Mouse (Mus musculus) ovary, postnatal 36 days (tissue): ENCODE measurements around the gene D10Wsu102e.
"Not testable (repeated sequence)": the region's sequence is repeated elsewhere in the genome, so short reads cannot be mapped to it uniquely, and the experiment has no call there.

Source experiments
- DNase-seq: peaks from one replicate; pipeline ENCODE4 v3.0.0; 2022; ENCODE audit warnings: low spot score, mixed read lengths

The D10Wsu102e gene

DNA sequence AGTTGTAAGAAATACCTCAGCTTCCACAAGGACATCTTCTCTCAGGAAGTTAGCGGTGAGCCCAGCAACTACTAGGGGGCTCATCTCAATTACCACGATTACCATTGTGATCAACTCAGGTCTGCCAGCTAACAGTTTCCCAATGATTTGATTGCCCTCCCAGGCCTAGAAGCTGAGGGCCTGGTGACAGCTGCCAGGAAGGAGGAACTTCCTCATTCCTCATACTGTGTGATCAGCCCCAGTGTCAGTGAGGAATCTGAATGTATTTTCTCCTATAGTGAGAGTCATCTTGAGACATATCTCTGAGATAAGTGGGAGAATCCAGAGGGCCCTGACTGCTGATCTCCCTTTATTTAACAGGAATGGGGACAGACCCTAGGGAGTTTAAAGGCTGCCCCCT is 37.3 kb downstream of the D10Wsu102e start:
- no peak for DNase-seq

DNA sequence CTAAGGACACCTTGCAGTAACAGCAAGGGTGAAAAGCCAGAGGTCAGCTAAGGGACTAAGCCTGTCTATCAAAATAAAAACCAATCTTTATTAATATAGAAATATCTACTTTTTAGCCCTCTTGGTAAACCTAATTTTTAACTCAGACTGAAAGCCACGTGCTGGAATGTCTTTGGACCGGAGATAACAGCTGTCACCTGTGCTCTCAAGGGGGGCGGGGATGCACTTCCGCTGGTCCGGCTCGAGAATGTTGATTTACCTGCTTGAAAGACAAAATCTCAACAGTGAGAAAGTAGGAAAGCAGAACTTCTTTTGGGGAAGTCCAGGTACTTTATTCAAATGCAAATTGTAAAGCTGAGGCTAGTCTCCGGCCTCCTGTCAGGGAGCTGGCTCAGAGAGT is 40.9 kb downstream of the D10Wsu102e start:
- DNase-seq = not testable (repeated sequence)

DNA sequence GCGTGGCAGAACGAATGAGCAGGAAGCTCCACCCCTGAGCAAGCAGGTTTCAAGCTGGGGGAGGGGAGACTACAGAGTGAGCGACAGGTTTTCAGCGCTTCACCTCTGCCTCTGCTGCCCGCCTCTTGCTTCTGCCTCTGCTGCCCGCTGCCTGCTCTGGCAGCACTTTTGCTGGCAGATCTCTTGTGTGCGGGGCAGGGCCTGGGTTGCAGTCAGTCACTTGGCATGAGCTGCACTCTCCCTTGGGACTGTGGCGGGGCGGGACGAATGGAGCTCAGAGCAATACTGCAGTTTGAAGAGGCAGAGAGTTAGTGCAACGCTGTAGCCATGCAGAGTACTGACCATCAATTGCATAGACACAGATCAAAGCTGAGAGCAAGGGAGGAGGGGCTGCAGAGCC is 45.0 kb downstream of the D10Wsu102e start:
- DNase-seq = peak; percentile 7

DNA sequence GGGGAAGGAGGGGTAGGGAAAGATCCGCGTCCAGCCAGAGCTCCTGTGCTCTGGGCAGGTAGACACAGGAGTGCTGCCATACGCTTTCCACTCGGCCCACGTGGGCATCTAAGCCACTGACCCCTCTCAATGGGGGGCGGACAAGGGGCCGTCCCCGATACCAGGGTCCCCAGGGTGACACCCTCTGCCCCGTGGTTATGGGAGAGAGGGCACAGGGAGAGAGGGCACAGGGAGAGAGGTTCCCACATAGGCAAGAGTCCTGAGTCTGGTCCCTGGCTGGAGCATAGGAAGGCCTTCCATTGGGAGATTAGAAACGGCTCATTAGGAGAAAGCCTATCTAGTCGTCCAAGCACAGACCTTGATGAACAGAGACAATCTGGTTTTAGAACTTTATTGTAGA is 45.7 kb downstream of the D10Wsu102e start:
- DNase-seq = no peak

DNA sequence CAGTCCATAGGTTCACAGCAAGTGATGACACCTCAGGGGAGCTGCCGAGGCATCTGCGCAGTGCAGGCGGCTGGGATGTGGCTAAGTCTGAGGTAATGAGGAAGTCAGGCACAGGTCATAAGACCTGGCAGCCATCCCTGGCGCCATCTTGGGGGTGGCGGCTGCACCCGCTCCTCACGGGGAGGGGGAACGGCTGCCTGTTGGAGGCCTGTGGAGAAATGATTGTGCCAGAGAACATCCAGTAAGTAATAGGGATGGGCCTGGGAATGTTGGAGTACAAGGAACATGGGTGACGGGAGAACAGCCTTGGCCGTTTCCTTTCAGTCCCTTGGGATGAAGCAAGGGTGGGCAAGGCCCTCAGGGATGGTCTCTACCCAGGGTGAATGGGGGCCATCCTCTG is 47.1 kb downstream of the D10Wsu102e start:
- DNase-seq = no peak

- not testable (repeated sequence) for DNase-seq
Measured at GRCm38 (mm10) chr10:83418466-83418865, 58.4 kb downstream of the D10Wsu102e start.

DNA sequence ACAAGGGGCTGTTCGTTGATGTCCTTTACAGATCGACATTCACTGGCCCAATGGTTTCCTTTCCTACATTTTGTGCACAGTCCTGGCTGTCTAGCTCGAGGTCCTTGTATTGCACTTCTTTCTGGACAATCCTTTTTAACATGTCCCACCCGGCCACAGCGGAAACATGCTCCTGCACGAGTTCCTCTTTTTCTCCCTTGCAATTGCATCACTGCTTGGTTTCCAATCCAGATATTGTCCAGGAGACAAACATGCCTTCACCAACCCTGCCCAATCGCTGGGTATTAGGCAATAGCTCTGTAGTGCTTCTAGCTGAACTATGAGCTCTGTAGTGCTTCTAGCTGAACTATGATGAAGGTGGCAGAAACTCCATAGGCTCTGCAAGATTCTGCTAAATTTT is 88.6 kb downstream of the D10Wsu102e start:
- no peak for DNase-seq

- DNase-seq = no peak
Measured at GRCm38 (mm10) chr10:83457531-83457930, 97.5 kb downstream of the D10Wsu102e start.

DNA sequence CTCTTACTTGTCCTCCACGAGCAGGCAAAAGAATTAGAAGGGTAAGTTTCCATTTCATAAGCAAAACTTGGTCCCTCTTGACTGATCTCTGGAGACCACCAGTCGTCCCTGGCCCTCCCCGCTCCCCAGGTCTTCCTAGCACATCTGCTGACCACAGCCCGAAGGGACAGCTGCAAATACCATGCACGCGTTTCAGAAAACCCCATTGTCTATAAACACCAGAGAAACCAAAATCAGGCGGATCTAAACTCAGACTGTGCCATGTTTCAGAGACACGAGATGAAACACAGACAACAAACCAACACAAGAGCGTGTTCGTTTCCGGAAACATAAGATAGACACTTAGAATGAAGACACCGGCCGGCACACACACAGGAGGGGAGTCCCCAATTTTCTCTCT is 115.2 kb downstream of the D10Wsu102e start:
- no peak for DNase-seq

DNA sequence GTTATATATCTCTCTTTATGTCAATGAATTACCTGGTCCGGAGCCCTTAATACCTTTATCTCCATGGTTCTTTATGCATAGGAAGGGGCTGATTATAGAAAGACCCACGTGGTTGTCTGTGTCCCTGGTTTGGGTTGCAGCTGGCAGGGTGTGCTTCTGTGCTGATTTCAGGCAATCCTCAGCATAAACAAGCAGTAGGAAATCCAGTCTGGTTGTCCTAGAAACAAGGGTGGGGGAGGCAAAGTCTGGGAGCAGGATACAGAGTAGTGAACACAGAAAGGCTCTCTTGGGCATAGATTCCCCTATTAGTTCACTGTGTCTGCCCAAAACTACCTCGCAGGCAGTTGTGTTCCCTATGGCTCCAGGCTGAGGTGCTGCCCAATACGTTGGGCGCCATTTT is 117.3 kb downstream of the D10Wsu102e start:
- DNase-seq = no peak

DNA sequence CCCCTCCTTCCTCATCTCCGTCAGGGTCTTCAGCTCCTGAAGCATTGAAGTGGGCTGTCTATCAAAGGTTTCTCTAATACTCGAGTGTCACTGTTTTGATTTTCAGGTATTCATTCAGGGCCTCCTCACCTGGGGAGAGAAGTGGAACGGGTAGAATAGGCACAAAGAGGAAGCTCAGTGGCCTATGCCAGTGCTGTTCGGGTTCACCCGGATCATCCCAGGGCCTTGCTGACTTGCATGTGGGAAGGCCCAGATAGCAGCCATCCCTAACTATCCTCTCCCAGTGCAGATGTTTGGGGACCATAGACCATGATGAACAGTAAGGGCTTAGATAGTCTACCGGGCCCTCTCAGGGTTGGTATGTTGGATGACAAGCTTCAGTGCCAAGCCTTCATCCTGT is 130.5 kb downstream of the D10Wsu102e start:
- DNase-seq = no peak

DNA sequence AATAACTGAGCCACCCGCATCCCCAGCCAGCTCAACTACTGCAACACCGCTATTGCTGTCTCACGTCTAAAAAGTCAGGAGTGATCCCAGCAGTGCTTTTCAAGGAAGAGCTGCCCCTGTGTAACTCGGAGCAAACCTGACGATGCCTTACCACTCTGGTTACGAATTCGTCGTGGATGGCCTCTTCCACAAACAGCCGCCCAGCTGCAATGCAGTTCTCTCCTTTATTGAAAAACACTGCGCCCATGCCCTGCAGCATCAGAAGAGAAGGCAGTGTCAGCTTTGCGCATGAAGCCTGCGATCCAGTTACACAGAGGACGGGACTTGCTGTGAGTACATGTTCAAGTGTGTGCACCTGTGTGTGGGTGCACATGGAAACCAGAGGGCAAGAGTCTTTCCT is 137.3 kb downstream of the D10Wsu102e start:
- DNase-seq = no peak

DNA sequence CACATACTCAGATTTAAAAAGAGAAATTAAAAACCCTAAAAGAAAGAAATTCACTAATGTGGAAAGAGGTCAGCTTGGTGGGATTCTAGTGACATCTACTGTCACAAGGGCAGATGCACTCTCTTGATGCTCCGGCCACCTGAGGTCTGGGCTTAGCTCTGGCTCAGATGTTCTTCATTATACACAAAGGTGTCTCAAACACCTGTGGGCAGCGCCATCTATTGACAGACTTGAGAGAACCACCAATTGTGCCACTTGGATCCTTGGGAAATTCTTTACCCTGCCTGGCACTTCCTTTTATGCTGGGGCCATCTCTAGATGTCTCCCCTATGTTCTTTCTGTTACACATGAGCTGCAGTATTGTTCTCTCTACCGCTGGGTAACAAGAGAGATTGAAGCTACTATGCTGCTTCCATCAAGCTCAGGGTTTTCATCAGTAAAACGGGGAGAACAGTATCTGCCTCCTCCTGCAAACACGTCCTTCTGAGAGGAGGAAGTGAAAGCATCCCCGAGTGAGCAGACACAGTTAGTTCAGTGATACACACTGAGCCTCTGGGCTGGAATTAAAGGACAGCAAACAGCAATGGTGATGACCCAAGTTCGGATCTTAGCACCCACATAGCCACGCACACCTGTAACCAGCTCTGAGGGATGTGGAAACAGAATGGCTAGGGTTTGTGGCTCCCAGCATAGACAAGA is 149.1 kb downstream of the D10Wsu102e start:
- no peak for DNase-seq

- DNase-seq = no peak
Measured at GRCm38 (mm10) chr10:83511304-83511703, 151.3 kb downstream of the D10Wsu102e start.

GRCm38 (mm10) chr10:83513736-83514135 is 153.7 kb downstream of the D10Wsu102e start:
- no peak for DNase-seq

- DNase-seq = no peak
Measured at GRCm38 (mm10) chr10:83520990-83521389, 161.0 kb downstream of the D10Wsu102e start.

DNA sequence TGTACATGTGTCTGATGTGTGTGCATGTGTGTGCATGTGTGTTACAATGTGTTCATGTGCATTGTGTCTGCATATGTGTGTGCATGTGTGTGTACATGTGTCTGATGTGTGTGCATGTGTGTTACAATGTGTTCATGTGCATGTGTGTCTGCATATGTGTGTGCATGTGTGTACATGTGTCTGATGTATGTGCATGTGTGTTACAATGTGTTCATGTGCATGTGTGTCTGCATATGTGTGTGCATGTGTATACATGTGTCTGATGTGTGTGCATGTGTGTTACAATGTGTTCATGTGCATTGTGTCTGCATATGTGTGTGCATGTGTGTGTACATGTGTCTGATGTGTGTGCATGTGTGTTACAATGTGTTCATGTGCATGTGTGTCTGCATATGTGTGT is 164.2 kb downstream of the D10Wsu102e start:
- DNase-seq = not testable (repeated sequence)

GRCm38 (mm10) chr10:83530384-83530967 is 170.5 kb downstream of the D10Wsu102e start:
- no peak for DNase-seq

DNA sequence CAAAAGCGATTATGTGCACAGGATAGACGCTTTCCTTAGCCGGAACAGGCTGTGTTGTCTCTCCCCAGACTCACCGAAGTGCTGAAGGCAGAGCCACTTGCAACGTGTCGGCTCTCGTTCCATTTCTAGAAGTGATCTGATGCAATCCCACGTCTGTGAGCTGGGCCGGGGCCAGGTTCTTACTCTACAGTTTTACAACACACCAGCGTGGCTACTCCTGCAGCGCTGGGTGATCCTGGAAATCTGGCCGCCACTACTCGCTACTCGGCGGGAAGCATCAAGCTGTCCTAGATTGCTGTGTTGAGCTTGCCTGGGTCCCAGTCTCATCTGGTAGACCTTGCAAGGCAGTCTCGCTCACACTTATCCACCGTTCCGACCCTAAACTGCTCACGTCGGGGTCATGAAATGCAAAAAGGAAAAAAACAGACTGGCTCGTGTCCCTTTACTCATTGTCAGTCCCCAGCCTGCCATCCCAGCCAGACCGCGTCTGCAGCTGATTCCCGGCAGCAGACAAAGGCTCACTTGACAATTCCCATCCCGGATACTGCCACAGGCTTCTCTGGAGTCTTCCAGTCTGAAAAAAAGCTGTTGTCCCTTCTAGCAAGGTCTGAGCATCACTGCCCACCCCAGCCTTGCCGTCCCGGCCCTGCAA is 173.4 kb downstream of the D10Wsu102e start:
- peak; percentile 29 for DNase-seq

GRCm38 (mm10) chr10:83533910-83534283 is 173.9 kb downstream of the D10Wsu102e start, which contains the start of gene Aldh1l2:
TSS of gene Aldh1l2 (minus strand) at chr10:83534140.
- peak; percentile 76 for DNase-seq

DNA sequence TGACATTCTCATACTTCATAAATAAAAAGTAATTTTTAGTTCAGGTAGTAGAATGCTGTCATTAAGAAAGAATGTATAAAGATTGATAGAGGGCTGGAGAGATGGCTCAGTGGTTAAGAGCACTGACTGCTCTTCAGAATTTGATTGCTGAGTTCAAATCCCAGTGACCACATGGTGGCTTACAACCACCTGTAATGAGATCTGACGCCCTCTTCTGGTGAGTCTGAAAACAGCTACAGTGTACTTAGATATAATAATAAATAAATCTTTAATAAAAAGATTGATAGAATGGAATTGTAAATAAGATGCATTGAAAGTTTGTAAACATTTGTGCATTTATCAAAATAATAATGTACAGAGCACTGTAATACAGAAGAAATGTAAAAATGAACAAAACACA is 176.4 kb downstream of the D10Wsu102e start:
- no peak for DNase-seq
